Mouse (Mus musculus) stomach, embryonic 14.5 days (tissue): ENCODE data around the gene Rnf43. TPM values are rescaled to one million over a fixed set of nuclear protein-coding genes. Genes with fewer than 3 reads are reported as not detected.

ENCODE experiments used
- ATAC-seq: fragments of 200-750 bp; cut with Nextera tagmentation; 2 replicates; pipeline ENCODE4 v1.8.0; 2017; ENCODE audit warnings: low read depth, moderate TSS enrichment; ENCODE audit not compliant: insufficient number of reproducible peaks, insufficient read depth, low FRiP score
- H3K27ac ChIP-seq: fragments of 300-500 bp; sonication (generic); 2 replicates; pipeline ENCODE4 v1.5.1; 2014; ENCODE audit warnings: mild to moderate bottlenecking, low read length, moderate library complexity, mixed read lengths
- H3K27me3 ChIP-seq: fragments of 300-500 bp; sonication (generic); 2 replicates; pipeline ENCODE4 v1.6.1; 2014; ENCODE audit warnings: low read length, control low read depth, mixed read lengths; ENCODE audit not compliant: control insufficient read depth, insufficient read depth
- H3K36me3 ChIP-seq: fragments of 300-500 bp; sonication (generic); 2 replicates; pipeline ENCODE4 v1.6.1; 2014; ENCODE audit warnings: mild to moderate bottlenecking, control low read depth, low read length, moderate library complexity, mixed read lengths; ENCODE audit not compliant: control insufficient read depth, insufficient read depth
- H3K4me1 ChIP-seq: fragments of 300-500 bp; sonication (generic); 2 replicates; pipeline ENCODE4 v1.6.1; 2014; ENCODE audit warnings: low read length, control low read depth, mixed read lengths; ENCODE audit not compliant: control insufficient read depth, insufficient read depth
- H3K4me2 ChIP-seq: fragments of 300-500 bp; sonication (generic); replicated peaks from 2 replicates; pipeline ENCODE4 v1.6.1; 2014; ENCODE audit warnings: low read depth, low read length, control low read depth
- H3K4me3 ChIP-seq: fragments of 300-500 bp; sonication (generic); 2 replicates; pipeline ENCODE4 v1.5.1; 2014; ENCODE audit warnings: low read depth, low read length, control low read depth
- H3K9ac ChIP-seq: fragments of 300-500 bp; sonication (generic); replicated peaks from 2 replicates; pipeline ENCODE4 v1.6.1; 2014; ENCODE audit warnings: low read depth, mild to moderate bottlenecking, control low read depth, low read length, moderate library complexity, mixed read lengths
- H3K9me3 ChIP-seq: fragments of 300-500 bp; sonication (generic); 2 replicates; pipeline ENCODE4 v1.6.1; 2016; ENCODE audit warnings: low read depth, low read length, control low read depth; ENCODE audit not compliant: control insufficient read depth
- WGBS: fragments of 180-500 bp; shearing (Covaris S2); extraction: QIAGEN DNeasy Blood & Tissue Kit; methylation state at CpG from one replicate; pipeline ENCODE4 v1.1.7; 2014; 5-methylcytosine and 5-hydroxymethylcytosine counted together
- polyA plus RNA-seq: library from polyadenylated mRNA; unstranded; fragments of >200 nt; fragmentation: Nextera tagmentation; extraction: Ambion mirVana; gene quantifications from 2 replicates; pipeline ENCODE4 v1.2.1, GENCODE M21; 2014

Gene Rnf43
- polyA plus RNA-seq, 1 experiment from 2014 or later: 20.2 TPM

GRCm38 (mm10) chr11:87680786-87681185 lies 18.3 kb downstream of the Rnf43 start:
- Histone ChIP-seq H3K4me1 (no peaks in the 10 kb centered on the region), H3K36me3 (no peaks in the 10 kb centered on the region), H3K9ac (no peak overlapping the region), H3K27me3 (no peaks in the 10 kb centered on the region), H3K27ac (no peak overlapping the region), H3K9me3 (no peaks in the 10 kb centered on the region), H3K4me2 (no peak overlapping the region), H3K4me3 (no peak overlapping the region)
- 70% methylated on average over 9 of the region's 9 CpGs for WGBS
- ATAC-seq: no peak

- ATAC-seq: no peak
- no peaks in the 10 kb centered on the region for H3K27me3 ChIP-seq
- 70% methylated on average over 12 of the region's 12 CpGs for WGBS
- no peaks in the 10 kb centered on the region for H3K9me3 ChIP-seq
- no peak overlapping the region for H3K4me3 ChIP-seq
- H3K36me3 ChIP-seq: no peaks in the 10 kb centered on the region
- no peak overlapping the region for H3K9ac ChIP-seq
- peak overlapping the region; percentile 39; the same call in 1 of the 2 replicates for H3K27ac ChIP-seq
- H3K4me2 ChIP-seq: no peak overlapping the region
- H3K4me1 ChIP-seq: no peaks in the 10 kb centered on the region
These were observed 19.6 kb downstream of the Rnf43 start for GRCm38 (mm10) chr11:87682096-87682495.

- WGBS: 40% methylated on average over 13 of the region's 13 CpGs
- H3K27ac ChIP-seq: peak overlapping the region; percentile 34; the same call in 1 of the 2 replicates
- ATAC-seq: 0 out of 2 replicates have a peak, but pooled peaks have one; percentile 49
These were observed 20.5 kb downstream of the Rnf43 start for GRCm38 (mm10) chr11:87682838-87683571.

GRCm38 (mm10) chr11:87686407-87686806 lies 23.9 kb downstream of the Rnf43 start:
- 52% methylated on average over 7 of the region's 7 CpGs for WGBS
- Histone ChIP-seq H3K27ac (no peak overlapping the region), H3K9ac (no peak overlapping the region), H3K4me3 (no peak overlapping the region), H3K4me2 (no peak overlapping the region), H3K4me1 (peaks cover 20% of the 10 kb centered on the region), H3K36me3 (no peaks in the 10 kb centered on the region), H3K27me3 (no peaks in the 10 kb centered on the region), H3K9me3 (no peaks in the 10 kb centered on the region)
- no peak for ATAC-seq

More at GRCm38 (mm10) chr11:87682838-87683571, 20.5 kb downstream of the Rnf43 start:
- H3K9me3 ChIP-seq: no peaks in the 10 kb centered on the region
- no peaks in the 10 kb centered on the region for H3K27me3 ChIP-seq
- no peak overlapping the region for H3K4me2 ChIP-seq
- no peak overlapping the region for H3K9ac ChIP-seq
- peaks cover under 1% of the 10 kb centered on the region; the same call in 1 of the 2 replicates for H3K4me1 ChIP-seq
- H3K36me3 ChIP-seq: no peaks in the 10 kb centered on the region
- H3K4me3 ChIP-seq: no peak overlapping the region

- Histone ChIP-seq H3K4me1 (peaks cover 20% of the 10 kb centered on the region), H3K9me3 (no peaks in the 10 kb centered on the region), H3K4me2 (no peak overlapping the region), H3K9ac (no peak overlapping the region), H3K36me3 (no peaks in the 10 kb centered on the region), H3K4me3 (no peak overlapping the region), H3K27me3 (no peaks in the 10 kb centered on the region), H3K27ac (peak overlapping the region; percentile 44; the same call in 1 of the 2 replicates)
- no peak for ATAC-seq
- WGBS: 56% methylated on average over 15 of the region's 15 CpGs
These were observed 25.0 kb downstream of the Rnf43 start for GRCm38 (mm10) chr11:87687246-87688225.

- peak overlapping the region; percentile 21 for H3K4me2 ChIP-seq
- no peak overlapping the region for H3K9ac ChIP-seq
- H3K4me1 ChIP-seq: peaks cover 20% of the 10 kb centered on the region
These were observed 26.1 kb downstream of the Rnf43 start for GRCm38 (mm10) chr11:87688478-87689203.

GRCm38 (mm10) chr11:87689402-87689808 lies 26.9 kb downstream of the Rnf43 start:
- WGBS: 4% methylated on average over 7 of the region's 7 CpGs
- Histone ChIP-seq H3K4me2 (peak overlapping the region; percentile 21), H3K4me3 (no peak overlapping the region), H3K9me3 (no peaks in the 10 kb centered on the region), H3K4me1 (peaks cover 20% of the 10 kb centered on the region), H3K36me3 (no peaks in the 10 kb centered on the region), H3K27ac (peak overlapping the region; percentile 89; the same call in 1 of the 2 replicates), H3K27me3 (no peaks in the 10 kb centered on the region), H3K9ac (no peak overlapping the region)
- peak; percentile 92 for ATAC-seq

More at GRCm38 (mm10) chr11:87688478-87689203, 26.1 kb downstream of the Rnf43 start:
- H3K27me3 ChIP-seq: no peaks in the 10 kb centered on the region
- H3K36me3 ChIP-seq: no peaks in the 10 kb centered on the region
- no peak overlapping the region for H3K4me3 ChIP-seq
- WGBS: 77% methylated on average over 11 of the region's 11 CpGs
- H3K9me3 ChIP-seq: no peaks in the 10 kb centered on the region
- H3K27ac ChIP-seq: peak overlapping the region; percentile 75; the same call in 1 of the 2 replicates
- ATAC-seq: no peak
